ENCODE assay signal across 8 mouse cellular contexts in the genomic region with DNA sequence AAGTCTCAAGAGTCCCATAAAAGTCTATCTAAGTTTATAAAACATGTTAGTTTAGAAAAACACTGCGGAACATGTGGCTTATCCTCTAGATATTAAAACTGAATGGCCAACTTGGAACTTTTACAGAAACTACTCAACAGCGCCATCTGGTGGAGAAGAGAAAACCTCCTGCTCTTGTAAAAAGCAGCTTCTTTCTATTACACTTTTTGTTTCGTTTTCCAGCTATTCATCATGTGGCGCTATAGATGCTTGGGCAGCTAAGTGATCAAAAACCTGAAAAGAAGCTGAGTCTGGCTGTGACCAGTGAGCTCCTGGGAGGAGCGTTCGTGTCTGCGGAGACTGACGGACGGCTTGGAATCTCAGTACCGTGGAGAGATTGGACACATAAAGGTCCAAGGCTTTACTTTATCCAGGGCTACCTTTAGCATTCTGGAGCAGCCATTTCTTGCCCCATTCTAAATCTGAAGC. TPM values are rescaled to one million over a fixed set of nuclear protein-coding genes. Genes with fewer than 3 reads are reported as not detected.
DNase-seq lines count a peak whose midpoint lies in the region; ATAC-seq and TF ChIP-seq lines count a peak whose summit lies in the region.

No protein-coding gene starts in this region.

- WGBS in heart, embryonic 13.5 days: 42% methylated on average over 10 of the region's 10 CpGs
- WGBS in liver, embryonic 14.5 days (ENCODE audit: insufficient replicate concordance): 46% methylated on average over 10 of the region's 10 CpGs
- 27% methylated on average over 10 of the region's 10 CpGs for WGBS in neural tube, embryonic 14.5 days

- in situ Hi-C loops in CH12.LX (cut with MboI; ENCODE audit: low pct_ligation_motif_present, low pct_unique_long_range_greater_than_20kb, low sequenced_read_pairs): no loop called here

- peak overlapping the region; percentile 15 to 23 (median 22) for H3K4me3 ChIP-seq in CH12.LX (replicated peaks in 1 of 3; ENCODE audit: low read depth in 2 of 3, low read length in 2 of 3, poor library complexity in 1 of 3)
- peak overlapping the region; percentile 44 for H3K4me3 ChIP-seq in heart, embryonic 13.5 days
- H3K4me3 ChIP-seq in liver, embryonic 14.5 days (ENCODE audit: insufficient read depth in 1 of 2, low read depth in 2 of 2, low read length in 2 of 2): peak overlapping the region; percentile 30 to 48
- H3K4me3 ChIP-seq in neural tube, embryonic 14.5 days (ENCODE audit: low read depth, low read length): peak overlapping the region; percentile 16; the same call in 1 of the 2 replicates

- no peaks in the 10 kb centered on the region for H3K27me3 ChIP-seq in CH12.LX (replicated peaks)
- peaks cover 5% of the 10 kb centered on the region; the same call in 1 of the 2 replicates for H3K27me3 ChIP-seq in heart, embryonic 13.5 days (replicated peaks)
- no peaks in the 10 kb centered on the region for H3K27me3 ChIP-seq in liver, embryonic 14.5 days (ENCODE audit: control insufficient read depth, insufficient read depth, low read length)
- H3K27me3 ChIP-seq in neural tube, embryonic 14.5 days (ENCODE audit: control insufficient read depth, insufficient read depth, low read length): no peaks in the 10 kb centered on the region

- H3K4me2 ChIP-seq in CH12.LX (ENCODE audit: insufficient read depth, low read depth, poor library complexity, severe bottlenecking): peak overlapping the region; percentile 68
- peak overlapping the region; percentile 57 for H3K4me2 ChIP-seq in heart, embryonic 13.5 days
- peak overlapping the region; percentile 45 for H3K4me2 ChIP-seq in liver, embryonic 14.5 days (ENCODE audit: low read depth)
- H3K4me2 ChIP-seq in neural tube, embryonic 14.5 days (ENCODE audit: low read depth, low read length): peak overlapping the region; percentile 41

- DNase-seq in CH12.LX (ENCODE audit: extremely low read depth): peak; percentile 93
- DNase-seq in brain, embryonic 18.5 days (ENCODE audit: low read depth, low spot score): peak; percentile 70
- DNase-seq in kidney, postnatal 14 days: peak; percentile 81
- peak; percentile 46 to 55 (median 52) for DNase-seq in liver, embryonic 14.5 days (ENCODE audit: low read depth in 3 of 3, low spot score in 3 of 3)
- peak; percentile 8 to 13 for DNase-seq in thymus, adult 18-20 months

- TF ChIP-seq RAD21 in CH12.LX (IDR thresholded peaks at IDR 0.05; ENCODE audit: low read depth, low read length): peak; percentile 92

- dilution Hi-C loops in CH12.LX (cut with MboI; ENCODE audit: extremely low pct_ligation_motif_present, extremely low pct_unique_long_range_greater_than_20kb, low sequenced_read_pairs): no loop called here

- peaks cover 3% of the 10 kb centered on the region for H3K9me3 ChIP-seq in CH12.LX (replicated peaks; ENCODE audit: low read length)
- H3K9me3 ChIP-seq in heart, embryonic 13.5 days: no peaks in the 10 kb centered on the region
- H3K9me3 ChIP-seq in liver, embryonic 14.5 days (ENCODE audit: control insufficient read depth, low read length): no peaks in the 10 kb centered on the region
- no peaks in the 10 kb centered on the region for H3K9me3 ChIP-seq in neural tube, embryonic 14.5 days (ENCODE audit: control insufficient read depth, low read length)

- TF ChIP-seq POLR2A in CH12.LX (IDR thresholded peaks at IDR 0.05; ENCODE audit: low read depth, low read length): no peak

- peak; percentile 56; the same call in 1 of the 2 replicates for ATAC-seq in erythroid progenitor cell, adult 5-6 weeks (replicated peaks; ENCODE audit: low FRiP score, poor library complexity, severe bottlenecking)
- no peak for ATAC-seq in heart, embryonic 13.5 days (ENCODE audit: extremely low read depth, insufficient number of reproducible peaks, low FRiP score, low TSS enrichment)
- no peak for ATAC-seq in liver, embryonic 14.5 days (ENCODE audit: insufficient read depth)
- ATAC-seq in neural tube, embryonic 14.5 days (ENCODE audit: low read depth): peak; percentile 51

- TF ChIP-seq EP300 in CH12.LX (IDR thresholded peaks at IDR 0.05; ENCODE audit: low read length): no peak
- TF ChIP-seq EP300 in liver, embryonic 14.5 days (IDR thresholded peaks at IDR 0.05; ENCODE audit: low read depth): no peak

- peaks cover 3 to 13% of the 10 kb centered on the region in 2 experiments; a peak in 2 of 4 replicates for H3K4me1 ChIP-seq in CH12.LX (ENCODE audit: control insufficient read depth in 1 of 2, insufficient read depth in 2 of 2)
- 0 out of 2 replicates have a peak, but pooled peaks cover 2% of the 10 kb centered on the region for H3K4me1 ChIP-seq in heart, embryonic 13.5 days
- H3K4me1 ChIP-seq in liver, embryonic 14.5 days (replicated peaks; ENCODE audit: control insufficient read depth in 2 of 2, insufficient read depth in 2 of 2, low read length in 1 of 2): 0 out of 4 replicates have a peak, but pooled peaks cover 0 to 2% of the 10 kb centered on the region in 2 experiments
- H3K4me1 ChIP-seq in neural tube, embryonic 14.5 days (ENCODE audit: control insufficient read depth, insufficient read depth, low read length): no peaks in the 10 kb centered on the region

- H3K79me2 ChIP-seq in CH12.LX (replicated peaks; ENCODE audit: control insufficient read depth, extremely low read depth, insufficient read depth, poor library complexity, severe bottlenecking): no peaks in the 10 kb centered on the region

- peak overlapping the region; percentile 34 for H3K9ac ChIP-seq in CH12.LX (ENCODE audit: insufficient read depth, low read depth)
- H3K9ac ChIP-seq in heart, embryonic 13.5 days: no peak overlapping the region; the same call in 1 of the 2 replicates
- no peak overlapping the region for H3K9ac ChIP-seq in liver, embryonic 14.5 days (replicated peaks)
- H3K9ac ChIP-seq in neural tube, embryonic 14.5 days (replicated peaks; ENCODE audit: low read depth, low read length): no peak overlapping the region; the same call in 1 of the 2 replicates

- peak; percentile 77 to 97 for TF ChIP-seq CTCF in CH12.LX (conservative IDR thresholded peaks at IDR 0.05 in 1 of 2, IDR thresholded peaks at IDR 0.05 in 1 of 2; ENCODE audit: low read depth in 2 of 2, low read length in 2 of 2)
- TF ChIP-seq CTCF in liver, embryonic 14.5 days (IDR thresholded peaks at IDR 0.05; ENCODE audit: low read depth): peak; percentile 79

- H3K36me3 ChIP-seq in CH12.LX (replicated peaks in 1 of 2; ENCODE audit: control insufficient read depth in 1 of 2, insufficient read depth in 1 of 2, low read length in 1 of 2): no peaks in the 10 kb centered on the region
- no peaks in the 10 kb centered on the region for H3K36me3 ChIP-seq in heart, embryonic 13.5 days
- H3K36me3 ChIP-seq in liver, embryonic 14.5 days (replicated peaks; ENCODE audit: control insufficient read depth, insufficient read depth, low read depth): no peaks in the 10 kb centered on the region
- no peaks in the 10 kb centered on the region for H3K36me3 ChIP-seq in neural tube, embryonic 14.5 days (ENCODE audit: control insufficient read depth, insufficient read depth, low read length)

- H3K27ac ChIP-seq in CH12.LX (ENCODE audit: insufficient read depth, low read depth): no peak overlapping the region
- H3K27ac ChIP-seq in heart, embryonic 13.5 days (replicated peaks): no peak overlapping the region
- no peak overlapping the region for H3K27ac ChIP-seq in liver, embryonic 14.5 days
- H3K27ac ChIP-seq in neural tube, embryonic 14.5 days (ENCODE audit: low read depth, low read length): no peak overlapping the region

TF ChIP-seq in CH12.LX, 34 proteins besides CTCF, POLR2A, EP300 and RAD21 (continues in another document):
- TF ChIP-seq JUND (conservative IDR thresholded peaks at IDR 0.05; ENCODE audit: low read depth, low read length) (no peak), TBP (conservative IDR thresholded peaks at IDR 0.05; ENCODE audit: low read depth, low read length) (no peak), HCFC1 (IDR thresholded peaks at IDR 0.05; ENCODE audit: low read depth, low read length) (peak; percentile 15; the same call in 1 of the 2 replicates), ETS1 (conservative IDR thresholded peaks at IDR 0.05; ENCODE audit: low read depth, low read length) (no peak), CHD2 (IDR thresholded peaks at IDR 0.05; ENCODE audit: low read length) (no peak; the same call in 1 of the 2 replicates), TCF12 (IDR thresholded peaks at IDR 0.05; ENCODE audit: low read depth, low read length) (no peak), MYC (IDR thresholded peaks at IDR 0.05; ENCODE audit: low read depth, low read length) (peak; percentile 94), MAX (IDR thresholded peaks at IDR 0.05; ENCODE audit: low read length) (peak; percentile 61; the same call in 1 of the 2 replicates), POLR2AphosphoS2 (IDR thresholded peaks at IDR 0.05; ENCODE audit: low read depth, low read length) (no peak), SMC3 (IDR thresholded peaks at IDR 0.05; ENCODE audit: low read depth, low read length) (peak; percentile 98), BHLHE40 (IDR thresholded peaks at IDR 0.05; ENCODE audit: low read depth, low read length) (no peak), MEF2A (IDR thresholded peaks at IDR 0.05; ENCODE audit: borderline replicate concordance, low read depth, low read length) (no peak), ELF1 (IDR thresholded peaks at IDR 0.05; ENCODE audit: low read depth, low read length) (no peak)

RNA-seq across cellular contexts. Expression of gene 2510009E07Rik, which starts 33.5 kb away (rescaled TPM):
- total RNA-seq in CH12.LX (2012; rRNA removed) (not detected in 2 replicates), CH12.LX (2014; rRNA removed) (not detected in 2 replicates)
- not detected in 2 replicates for polyA plus RNA-seq in CH12.LX (2012; ENCODE audit: insufficient read length, low read depth)
- total RNA-seq in erythroid progenitor cell, adult 5-6 weeks (2015; ENCODE audit: low replicate concordance): 0.36 and 1.7 TPM in 2 replicates
- not detected in 2 replicates for total RNA-seq in erythroid progenitor cell, adult 5-6 weeks (2017; ENCODE audit: low replicate concordance)
- polyA plus RNA-seq in heart, embryonic 13.5 days (2015; fragmentation: Nextera tagmentation; extraction: Ambion mirVana): 19.3 and 19.5 TPM in 2 replicates
- 1.5 and 1.6 TPM in 2 replicates for polyA plus RNA-seq in liver, embryonic 14.5 days (2012; rRNA removed)
- polyA plus RNA-seq in liver, embryonic 14.5 days (2014; fragmentation: Nextera tagmentation; extraction: Ambion mirVana): 1.9 and 2.1 TPM in 2 replicates
- 43.7 and 51.5 TPM in 2 replicates for polyA plus RNA-seq in neural tube, embryonic 14.5 days (2014; fragmentation: Nextera tagmentation; extraction: Ambion mirVana)

RNA-seq across cellular contexts. Expression of gene Ehhadh, which starts 59.7 kb away (rescaled TPM):
- 2.9 TPM in 2 replicates for total RNA-seq in CH12.LX (2012; rRNA removed)
- 0.47 and 0.93 TPM in 2 replicates for total RNA-seq in CH12.LX (2014; rRNA removed)
- polyA plus RNA-seq in CH12.LX (2012; ENCODE audit: insufficient read length, low read depth): 0.86 and 1.1 TPM in 2 replicates
- 0.72 and 2.9 TPM in 2 replicates for total RNA-seq in erythroid progenitor cell, adult 5-6 weeks (2015; ENCODE audit: low replicate concordance)
- 0.64 and 0.98 TPM in 2 replicates for total RNA-seq in erythroid progenitor cell, adult 5-6 weeks (2017; ENCODE audit: low replicate concordance)
- polyA plus RNA-seq in heart, embryonic 13.5 days (2015; fragmentation: Nextera tagmentation; extraction: Ambion mirVana): 2.2 and 2.5 TPM in 2 replicates
- polyA plus RNA-seq in liver, embryonic 14.5 days (2012; rRNA removed): 6.1 and 7.7 TPM in 2 replicates
- 8.1 and 8.2 TPM in 2 replicates for polyA plus RNA-seq in liver, embryonic 14.5 days (2014; fragmentation: Nextera tagmentation; extraction: Ambion mirVana)
- 2.0 and 2.4 TPM in 2 replicates for polyA plus RNA-seq in neural tube, embryonic 14.5 days (2014; fragmentation: Nextera tagmentation; extraction: Ambion mirVana)

Comparison
In these comparisons a context has a peak if more than half of its experiments do, and no peak if none do; other contexts are left out.
1. DNase-seq: peak in every context shown above with its lines; median percentile 93 in CH12.LX; 81 in kidney, postnatal 14 days; 70 in brain, embryonic 18.5 days; 52 in liver, embryonic 14.5 days; 10 in thymus, adult 18-20 months.
2. ATAC-seq: peak in erythroid progenitor cell, adult 5-6 weeks (single experiment) and neural tube, embryonic 14.5 days (single experiment); none in heart, embryonic 13.5 days (single experiment) and liver, embryonic 14.5 days (single experiment).
3. Peak in every context shown above with its lines, with median percentiles within 50 percentile points of each other: H3K4me2 ChIP-seq and H3K4me3 ChIP-seq.